Mouse (Mus musculus): Measurements from ENCODE around the gene Ankef1. TPM values are rescaled to one million over a fixed set of nuclear protein-coding genes. Genes with fewer than 3 reads are reported as not detected.

Gene Ankef1
- total RNA-seq, 2 experiments from 2014 or later: 12.9 to 14.6 TPM

- peak; percentile 36 for DNase-seq
These were observed 99.0 kb downstream of the Ankef1 start for GRCm38 (mm10) chr2:136600651-136601170.

GRCm38 (mm10) chr2:136601206-136601605 is 99.5 kb downstream of the Ankef1 start:
- peak; percentile 72 for DNase-seq

Other genes starting within 250 kb of the Ankef1 start
- gene Pak7, start 113.9 kb upstream of the Ankef1 start, total RNA-seq (2021): under 1 TPM; 0.30 to 0.42 TPM
- gene Snap25, start 211.5 kb downstream of the Ankef1 start, total RNA-seq (2021): 10 to 100 TPM; 35.2 to 43.5 TPM